Mouse (Mus musculus) embryonic stem cell, embryonic (primary cell): Measurements from ENCODE around the gene Calml3.

Experiments used
- CTCF ChIA-PET, 4 experiments: fragments of 300-600 bp in 2 of 4; fragments of 350-600 bp in 2 of 4; sonication (Branson Sonifier 250); formaldehyde crosslinking; loops; one replicate each; lab custom pipeline; 2022; ENCODE audit warnings: inconsistent platforms in 2 of 4; lab: Charles Lee
- POLR2A ChIA-PET, 4 experiments: fragments of 300-600 bp in 2 of 4; fragments of 350-600 bp in 2 of 4; sonication (Branson Sonifier 250); formaldehyde crosslinking; loops; one replicate each; lab custom pipeline; 2022; ENCODE audit warnings: antibody characterized with exemption in 4 of 4, inconsistent platforms in 1 of 4; lab: Charles Lee

Gene Calml3

GRCm38 (mm10) chr13:3758347-3758746, 45.8 kb downstream of the Calml3 start:
- CTCF ChIA-PET, result interaction anchor here in 1 of 4 experiments (0.8 kb wide), 1 partner anchor 93 kb away, joined by 3 read pairs; no protein-coding TSS in a partner anchor
- POLR2A ChIA-PET, result no interaction called here

GRCm38 (mm10) chr13:3753291-3753690, 50.8 kb downstream of the Calml3 start:
- POLR2A ChIA-PET, result no interaction called here
- CTCF ChIA-PET, result no interaction called here
